Mouse (Mus musculus) brain, embryonic 18.5 days (tissue): ENCODE results near the gene Gm20403.
"Not testable (repeated sequence)": the region's sequence is repeated elsewhere in the genome, so short reads cannot be mapped to it uniquely, and the experiment has no call there.

Experiments used
- DNase-seq: peaks from one replicate; pipeline ENCODE4 v3.0.0-alpha.2; 2012; ENCODE audit warnings: low read depth, low spot score

Gene Gm20403

DNA sequence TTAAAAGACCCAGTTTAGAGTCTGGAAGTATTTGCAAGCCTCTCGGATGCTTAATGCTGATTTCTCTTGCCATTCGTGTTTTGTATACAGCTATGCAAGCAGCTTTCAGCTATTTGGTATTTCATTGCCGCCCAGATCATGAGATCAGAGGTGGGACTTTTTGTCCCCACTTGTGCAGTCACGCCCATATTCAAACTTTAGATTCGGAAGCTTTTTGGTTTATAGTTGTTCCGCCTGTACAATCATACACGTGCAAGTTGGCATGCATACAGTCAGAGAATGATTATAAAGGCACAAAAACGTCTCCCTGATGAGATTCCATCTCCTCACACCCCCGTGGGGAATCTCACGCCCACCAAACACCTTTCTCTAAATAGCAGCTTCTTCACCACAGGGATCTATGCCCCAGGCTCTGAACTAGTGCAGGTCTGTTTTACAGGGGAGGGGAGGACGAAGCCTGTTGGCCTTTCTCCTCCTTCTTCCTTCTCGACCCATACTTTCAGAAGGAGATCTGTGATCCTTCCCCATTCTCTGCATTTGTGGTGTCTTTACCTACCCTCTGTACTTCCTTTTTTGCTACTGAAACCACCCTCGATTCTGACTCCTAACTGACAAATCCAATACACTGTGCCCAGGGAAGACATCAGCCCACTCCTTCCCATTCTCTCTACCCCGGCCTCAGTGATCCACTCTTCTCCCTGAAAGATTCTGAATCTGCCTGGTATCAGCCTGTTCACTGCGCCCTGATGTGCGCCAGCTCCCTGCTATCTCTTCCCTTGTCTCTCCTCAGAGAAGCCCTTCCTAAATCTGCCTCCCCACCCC lies 7.1 kb upstream of the Gm20403 start:
- no peak for DNase-seq

DNA sequence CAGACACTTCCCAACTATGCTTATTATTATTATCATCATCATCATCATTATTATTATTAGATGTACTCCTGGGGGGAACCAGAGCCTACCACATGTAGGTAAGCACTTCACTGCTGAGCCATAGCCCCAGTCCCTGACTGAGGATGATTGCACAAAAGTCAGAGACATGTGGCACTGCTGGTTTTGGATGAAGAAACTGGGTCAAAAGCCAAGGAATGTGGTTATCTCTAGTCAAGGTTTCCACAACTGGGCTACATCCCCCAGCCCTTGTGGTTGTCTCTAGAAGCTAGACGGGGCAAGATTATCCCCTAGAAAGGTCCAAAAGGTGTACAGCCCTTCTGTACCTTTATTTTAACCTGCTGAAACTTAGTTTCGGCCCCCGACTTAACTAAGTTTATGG lies 6.5 kb upstream of the Gm20403 start:
- DNase-seq, result no peak

DNA sequence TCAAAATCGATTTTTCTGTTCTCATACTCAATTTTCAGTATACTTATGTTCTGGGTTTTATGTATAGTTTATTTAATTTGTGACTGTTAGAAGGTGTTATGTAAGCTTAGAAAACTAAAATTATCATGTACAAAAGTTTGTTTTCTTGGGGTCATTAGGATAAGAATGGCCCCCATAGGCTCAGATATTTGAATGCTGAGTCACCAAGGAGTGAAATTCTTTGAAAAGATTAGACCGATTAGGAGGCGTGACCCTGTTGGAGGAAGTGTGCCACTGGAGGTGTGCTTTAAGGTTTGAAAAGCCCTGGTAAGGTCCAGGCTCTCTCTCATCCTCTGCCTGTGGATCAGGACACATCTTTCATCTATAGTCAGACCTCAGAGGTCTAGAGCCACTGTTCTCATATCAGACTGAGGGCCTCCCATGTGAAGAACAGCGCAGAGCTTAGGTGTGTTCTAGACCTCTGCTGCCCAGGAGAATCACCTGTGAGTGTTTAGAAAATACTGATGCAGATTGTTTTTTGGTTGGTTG lies 2.1 kb upstream of the Gm20403 start:
- no peak for DNase-seq

DNA sequence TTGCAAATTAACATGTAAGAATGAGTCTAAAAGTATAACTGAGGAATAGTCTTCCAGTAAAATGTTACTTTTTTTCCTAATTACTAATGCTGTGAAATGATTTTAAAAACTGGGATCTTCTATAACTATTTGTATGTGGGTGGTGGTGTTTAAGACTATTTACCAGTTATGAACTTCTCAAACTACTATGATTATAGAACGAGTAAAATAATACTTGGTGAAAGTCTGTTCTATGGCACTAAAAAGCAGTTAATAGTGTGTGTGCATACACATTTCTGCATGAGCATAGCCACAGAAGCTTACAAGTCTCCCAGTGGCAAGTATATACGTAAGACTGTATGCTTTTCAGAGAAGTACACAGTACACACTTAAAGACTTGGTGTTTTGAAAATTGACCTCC lies 827 bp upstream of the Gm20403 start:
- DNase-seq, result no peak

GRCm38 (mm10) chr12:54985257-54986051 lies 875 bp downstream of the Gm20403 start:
- DNase-seq, result no peak

GRCm38 (mm10) chr12:54984701-54985256 lies 1.6 kb downstream of the Gm20403 start:
- no peak for DNase-seq

- DNase-seq, result no peak
These were observed 3.2 kb downstream of the Gm20403 start for GRCm38 (mm10) chr12:54982935-54983715.

DNA sequence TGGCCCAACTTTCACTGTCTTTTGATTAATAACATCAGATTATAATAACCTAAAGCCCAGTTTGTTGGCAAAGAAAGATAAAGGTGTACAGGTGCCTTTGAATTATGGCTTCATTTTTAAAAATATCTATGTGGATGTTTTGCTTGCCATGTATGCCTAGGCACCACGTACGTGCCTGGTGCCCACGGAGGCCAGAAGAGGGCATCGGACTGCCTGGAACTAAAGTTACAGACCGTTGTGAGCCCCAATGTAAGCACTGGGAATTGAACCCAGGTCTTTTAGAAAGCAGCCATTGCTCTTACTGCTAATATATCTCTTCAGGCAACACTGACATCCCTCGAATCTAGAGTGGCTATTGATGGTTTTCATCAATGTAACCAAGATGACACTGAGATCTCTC lies 4.4 kb downstream of the Gm20403 start:
- DNase-seq, result no peak

- DNase-seq, result no peak
These were observed 5.4 kb downstream of the Gm20403 start for GRCm38 (mm10) chr12:54980939-54981338.

DNA sequence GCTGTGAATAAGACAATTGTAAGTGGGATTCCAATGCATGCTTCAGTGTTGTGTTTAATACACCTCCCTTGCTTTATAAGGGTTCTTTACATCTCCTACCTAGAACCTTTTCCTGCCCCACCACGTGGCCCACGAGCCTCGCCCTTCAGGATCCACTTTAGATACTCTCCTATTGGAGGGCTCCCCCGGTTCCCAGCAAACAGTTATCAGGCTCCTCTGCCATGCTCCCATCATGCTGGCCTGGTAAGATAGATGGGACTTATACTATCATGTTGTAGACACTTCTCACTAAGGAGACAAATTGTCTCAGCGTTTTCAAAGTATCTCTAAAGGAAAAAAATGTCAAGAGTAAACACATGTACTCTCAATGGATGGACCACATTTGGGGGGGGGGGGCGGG lies 5.8 kb downstream of the Gm20403 start:
- no peak for DNase-seq

DNA sequence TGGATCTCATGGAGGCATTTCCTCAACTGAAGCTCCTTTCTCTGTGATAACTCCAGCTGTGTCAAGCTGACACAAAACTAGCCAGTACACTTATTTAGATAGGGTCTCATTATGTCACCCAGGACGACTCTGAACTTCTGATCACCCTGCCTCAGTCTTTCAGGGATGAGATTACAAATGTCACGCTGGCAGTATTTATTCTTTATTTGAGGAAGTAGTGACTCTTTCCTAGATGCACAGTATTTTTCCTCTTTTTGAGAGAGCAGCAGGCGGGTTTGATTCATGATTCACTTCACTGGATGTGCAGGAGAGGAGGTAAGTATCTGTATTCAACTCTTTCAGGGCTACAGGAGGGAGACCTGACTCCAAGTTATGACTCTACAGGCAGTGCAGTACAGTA lies 17.3 kb downstream of the Gm20403 start:
- DNase-seq, result no peak

GRCm38 (mm10) chr12:54965532-54966160 lies 20.7 kb downstream of the Gm20403 start:
- DNase-seq, result no peak

- no peak for DNase-seq
These were observed 26.8 kb downstream of the Gm20403 start for GRCm38 (mm10) chr12:54959569-54959968.

- DNase-seq, result no peak
These were observed 29.4 kb downstream of the Gm20403 start for GRCm38 (mm10) chr12:54956974-54957373.

- no peak for DNase-seq
These were observed 29.9 kb downstream of the Gm20403 start for GRCm38 (mm10) chr12:54956457-54956856.

DNA sequence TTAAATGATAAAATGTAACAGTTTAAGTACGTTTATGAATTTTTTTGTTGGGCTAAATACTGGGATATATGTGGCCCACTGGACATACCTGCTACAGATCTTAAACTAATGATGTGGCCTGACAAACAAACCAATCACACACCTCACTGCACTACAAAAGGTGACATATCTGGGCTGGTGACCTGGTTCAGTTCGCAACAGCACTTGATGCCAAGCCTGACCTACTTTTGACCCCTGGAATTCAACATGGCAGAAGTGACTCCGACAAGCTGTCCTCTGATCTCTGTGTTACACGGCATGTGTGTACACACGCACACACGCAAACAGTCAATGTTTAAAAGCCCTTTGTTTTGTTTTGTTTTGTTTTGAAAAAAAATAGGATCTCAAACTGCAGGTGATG lies 40.2 kb downstream of the Gm20403 start:
- DNase-seq, result no peak

GRCm38 (mm10) chr12:54942586-54943157 lies 43.7 kb downstream of the Gm20403 start:
- DNase-seq, result not testable (repeated sequence)

- DNase-seq, result not testable (repeated sequence)
These were observed 48.6 kb downstream of the Gm20403 start for GRCm38 (mm10) chr12:54937581-54938343.
